Mouse (Mus musculus) MEL (cell line): ENCODE data around the gene Msl1. TPM values are rescaled to one million over a fixed set of nuclear protein-coding genes. Genes with fewer than 3 reads are reported as not detected.

Experiments
- DNase-seq: peaks from one replicate; pipeline ENCODE4 v3.0.0; 2011; ENCODE audit warnings: low read depth, low spot score
- H3K27ac ChIP-seq: 2 replicates; pipeline ENCODE4 v1.5.1; 2012; ENCODE audit warnings: low read depth, mild to moderate bottlenecking, control low read depth, low read length, moderate library complexity; ENCODE audit not compliant: control insufficient read depth
- H3K27me3 ChIP-seq, 2 experiments: fragments of 150-350 bp in 1 of 2; sonication (generic) in 1 of 2; 2 replicates each; pipeline ENCODE4 v1.6.1; 2012; ENCODE audit warnings: low read length in 2 of 2, mild to moderate bottlenecking in 2 of 2, improper control_type of control experiment in 1 of 2, moderate library complexity in 1 of 2; ENCODE audit not compliant: insufficient read depth in 2 of 2, control insufficient read depth in 1 of 2
- H3K36me3 ChIP-seq, 2 experiments: 2 replicates each; pipeline ENCODE4 v1.6.1; 2012 to 2014; ENCODE audit warnings: low read length in 2 of 2, improper control_type of control experiment in 1 of 2, inconsistent platforms in 1 of 2, mild to moderate bottlenecking in 1 of 2; ENCODE audit not compliant: insufficient read depth in 2 of 2, control insufficient read depth in 1 of 2
- H3K4me1 ChIP-seq, 2 experiments: fragments of 150-350 bp in 1 of 2; sonication (generic) in 1 of 2; 2 replicates each; pipeline ENCODE4 v1.6.1; 2012; ENCODE audit warnings: low read length in 2 of 2, improper control_type of control experiment in 1 of 2, mild to moderate bottlenecking in 1 of 2; ENCODE audit not compliant: insufficient read depth in 2 of 2, control insufficient read depth in 1 of 2
- H3K4me3 ChIP-seq, 2 experiments: fragments of 150-350 bp in 1 of 2; sonication (generic) in 1 of 2; 2 replicates each; pipeline ENCODE4 v1.5.1; 2012; ENCODE audit warnings: low read depth in 2 of 2, low read length in 2 of 2, mild to moderate bottlenecking in 2 of 2, moderate library complexity in 2 of 2, control low read depth in 1 of 2, improper control_type of control experiment in 1 of 2; ENCODE audit not compliant: control insufficient read depth in 1 of 2, insufficient read depth in 1 of 2
- H3K79me2 ChIP-seq: 2 replicates; pipeline ENCODE4 v1.6.1; 2012; ENCODE audit warnings: mild to moderate bottlenecking, low read length, moderate library complexity; ENCODE audit not compliant: control insufficient read depth, poor library complexity, insufficient read depth
- H3K9ac ChIP-seq: 2 replicates; pipeline ENCODE4 v1.6.1; 2012; ENCODE audit warnings: low read depth, mild to moderate bottlenecking, control low read depth, low read length, moderate library complexity; ENCODE audit not compliant: control insufficient read depth, poor library complexity, severe bottlenecking
- H3K9me3 ChIP-seq: fragments of 150-350 bp; sonication (generic); replicated peaks from 2 replicates; pipeline ENCODE4 v1.6.1; 2012; ENCODE audit warnings: mild to moderate bottlenecking, low read length, improper control_type of control experiment, moderate library complexity; ENCODE audit not compliant: insufficient read depth
- BHLHE40 ChIP-seq: IDR thresholded peaks from 2 replicates; pipeline ENCODE4 v1.6.1; 2012; ENCODE audit warnings: low read depth, mild to moderate bottlenecking, inconsistent platforms, low read length, improper control_type of control experiment, borderline replicate concordance
- CHD2 ChIP-seq: IDR thresholded peaks from 2 replicates; pipeline ENCODE4 v1.6.1; 2011; ENCODE audit warnings: low read length, improper control_type of control experiment
- CTCF ChIP-seq, 3 experiments: IDR thresholded peaks in 2 of 3; conservative IDR thresholded peaks in 1 of 3; 2 replicates each; pipeline ENCODE4 v1.5.1; 2011 to 2012; ENCODE audit warnings: low read length in 3 of 3, low read depth in 2 of 3, mild to moderate bottlenecking in 2 of 3, improper control_type of control experiment in 1 of 3, inconsistent platforms in 1 of 3, mixed read lengths in 1 of 3, moderate library complexity in 1 of 3; ENCODE audit not compliant: control insufficient read depth in 1 of 3, insufficient read depth in 1 of 3, poor library complexity in 1 of 3, severe bottlenecking in 1 of 3
- ELF1 ChIP-seq: IDR thresholded peaks from 2 replicates; pipeline ENCODE4 v1.6.1; 2014; ENCODE audit warnings: low read depth, mild to moderate bottlenecking, inconsistent platforms, low read length, improper control_type of control experiment, moderate library complexity
- EP300 ChIP-seq, 2 experiments: IDR thresholded peaks; 2 replicates each; pipeline ENCODE4 v1.6.1; 2011; ENCODE audit warnings: improper control_type of control experiment in 2 of 2, low read length in 2 of 2, low read depth in 1 of 2, mild to moderate bottlenecking in 1 of 2
- ETS1 ChIP-seq: IDR thresholded peaks from 2 replicates; pipeline ENCODE4 v1.6.1; 2012; ENCODE audit warnings: low read depth, mild to moderate bottlenecking, inconsistent platforms, low read length, improper control_type of control experiment, moderate library complexity
- GABPA ChIP-seq: IDR thresholded peaks from 2 replicates; pipeline ENCODE4 v1.6.1; 2012; ENCODE audit warnings: low read depth, mild to moderate bottlenecking, inconsistent platforms, low read length, improper control_type of control experiment, moderate library complexity
- GATA1 ChIP-seq: IDR thresholded peaks from 2 replicates; pipeline ENCODE4 v1.6.1; 2011; ENCODE audit warnings: low read depth, low read length, improper control_type of control experiment
- HCFC1 ChIP-seq: IDR thresholded peaks from 2 replicates; pipeline ENCODE4 v1.6.1; 2012; ENCODE audit warnings: low read depth, mild to moderate bottlenecking, inconsistent platforms, low read length, improper control_type of control experiment, moderate library complexity
- JUND ChIP-seq: IDR thresholded peaks from 2 replicates; pipeline ENCODE4 v1.6.1; 2011; ENCODE audit warnings: low read depth, mild to moderate bottlenecking, improper control_type of control experiment, low read length
- KAT2A ChIP-seq: conservative IDR thresholded peaks from 2 replicates; pipeline ENCODE4 v1.6.1; 2012; ENCODE audit warnings: low read depth, low read length, improper control_type of control experiment, inconsistent platforms
- MAX ChIP-seq: IDR thresholded peaks from 2 replicates; pipeline ENCODE4 v1.6.1; 2011; ENCODE audit warnings: low read length, improper control_type of control experiment
- MAZ ChIP-seq: IDR thresholded peaks from 2 replicates; pipeline ENCODE4 v1.6.1; 2012; ENCODE audit warnings: low read depth, mild to moderate bottlenecking, inconsistent platforms, low read length, improper control_type of control experiment
- MXI1 ChIP-seq: IDR thresholded peaks from 2 replicates; pipeline ENCODE4 v1.6.1; 2011; ENCODE audit warnings: mild to moderate bottlenecking, low read depth, low read length, improper control_type of control experiment
- MYC ChIP-seq: IDR thresholded peaks from 2 replicates; pipeline ENCODE4 v1.6.1; 2011; ENCODE audit warnings: low read depth, mild to moderate bottlenecking, low read length, improper control_type of control experiment, moderate library complexity
- POLR2AphosphoS2 ChIP-seq: IDR thresholded peaks from 2 replicates; pipeline ENCODE4 v1.6.1; 2011; ENCODE audit warnings: low read length, improper control_type of control experiment
- RAD21 ChIP-seq: IDR thresholded peaks from 2 replicates; pipeline ENCODE4 v1.6.1; 2011; ENCODE audit warnings: mild to moderate bottlenecking, low read depth, low read length, improper control_type of control experiment
- SIN3A ChIP-seq: IDR thresholded peaks from 2 replicates; pipeline ENCODE4 v1.6.1; 2012; ENCODE audit warnings: low read length, improper control_type of control experiment, inconsistent platforms
- SMC3 ChIP-seq: IDR thresholded peaks from 2 replicates; pipeline ENCODE4 v1.6.1; 2011; ENCODE audit warnings: low read depth, low read length, improper control_type of control experiment
- TCF12 ChIP-seq: IDR thresholded peaks from 2 replicates; pipeline ENCODE4 v1.6.1; 2014; ENCODE audit warnings: low read depth, mild to moderate bottlenecking, inconsistent platforms, low read length, improper control_type of control experiment, moderate library complexity
- UBTF ChIP-seq: IDR thresholded peaks from 2 replicates; pipeline ENCODE4 v1.6.1; 2012; ENCODE audit warnings: low read depth, mild to moderate bottlenecking, inconsistent platforms, low read length, improper control_type of control experiment, moderate library complexity, borderline replicate concordance; ENCODE audit not compliant: insufficient read depth
- USF1 ChIP-seq: IDR thresholded peaks from 2 replicates; pipeline ENCODE4 v1.6.1; 2014; ENCODE audit warnings: low read depth, mild to moderate bottlenecking, inconsistent platforms, low read length, improper control_type of control experiment, moderate library complexity
- USF2 ChIP-seq, 2 experiments: IDR thresholded peaks; 2 replicates each; pipeline ENCODE4 v1.6.1; 2011 to 2012; ENCODE audit warnings: improper control_type of control experiment in 2 of 2, low read length in 2 of 2, borderline replicate concordance in 1 of 2, inconsistent platforms in 1 of 2, low read depth in 1 of 2, mild to moderate bottlenecking in 1 of 2; ENCODE audit not compliant: insufficient read depth in 1 of 2
- ZC3H11A ChIP-seq: IDR thresholded peaks from 2 replicates; pipeline ENCODE4 v1.6.1; 2012; ENCODE audit warnings: low read depth, mild to moderate bottlenecking, inconsistent platforms, low read length, improper control_type of control experiment
- ZKSCAN1 ChIP-seq: IDR thresholded peaks from 2 replicates; pipeline ENCODE4 v1.6.1; 2012; ENCODE audit warnings: low read depth, mild to moderate bottlenecking, inconsistent platforms, low read length, improper control_type of control experiment, moderate library complexity
- ZMIZ1 ChIP-seq: IDR thresholded peaks from 2 replicates; pipeline ENCODE4 v1.6.1; 2012; ENCODE audit warnings: low read depth, mild to moderate bottlenecking, inconsistent platforms, low read length, improper control_type of control experiment, moderate library complexity
- ZNF384 ChIP-seq: IDR thresholded peaks from 2 replicates; pipeline ENCODE4 v1.6.1; 2012; ENCODE audit warnings: low read depth, mild to moderate bottlenecking, inconsistent platforms, low read length, improper control_type of control experiment
- polyA plus RNA-seq, 2 experiments: library from polyadenylated mRNA; stranded (reverse) in 1 of 2; unstranded in 1 of 2; fragments of >175 nt in 1 of 2; fragments of >200 nt in 1 of 2; gene quantifications; 2 replicates each; pipeline versions ENCODE4 v1.2.1 to v1.2.4; 2012; ENCODE audit warnings: low replicate concordance in 2 of 2, low read depth in 1 of 2; ENCODE audit not compliant: insufficient read length in 2 of 2, insufficient read depth in 1 of 2, missing spikeins in 1 of 2
- total RNA-seq: library from RNA; depleted of rRNA; stranded (reverse); fragments of 300-350 nt; gene quantifications from 2 replicates; pipeline ENCODE4 v1.2.3, GENCODE M21; 2012

Msl1 gene
- total and polyA plus RNA-seq, 3 experiments: 37.1 to 49.4 TPM; not detected in 1

GRCm38 (mm10) chr11:98754621-98755181 lies 40.6 kb upstream of the Msl1 start:
- Histone ChIP-seq H3K4me3 (no peak overlapping the region), H3K79me2 (peaks cover 6% of the 10 kb centered on the region), H3K9ac (peak overlapping the region; percentile 22; the same call in 1 of the 2 replicates), H3K4me1 (peaks cover 48 to 56% of the 10 kb centered on the region in 2 experiments), H3K27me3 (no peaks in the 10 kb centered on the region), H3K27ac (0 out of 2 replicates have a peak overlapping the region, but pooled peaks have one; percentile 15), H3K36me3 (peaks cover 0 to 46% of the 10 kb centered on the region in 2 experiments; a peak in 3 of 4 replicates), H3K9me3 (no peaks in the 10 kb centered on the region)
- DNase-seq: peak; percentile 86
- TF ChIP-seq HCFC1 (peak; percentile 64), MAX (peak; percentile 88), ZNF384 (0 out of 2 replicates have a peak, but pooled peaks have one; percentile 14), RAD21 (peak; percentile 48), KAT2A (0 out of 2 replicates have a peak, but pooled peaks have one; percentile 10), ETS1 (peak; percentile 23; the same call in 1 of the 2 replicates), MXI1 (peak; percentile 55), GABPA (no peak), MYC (peak; percentile 60), USF2 (IDR thresholded peaks at IDR 0.05; ENCODE audit: borderline replicate concordance in 1 of 2, insufficient read depth in 1 of 2, low read depth in 1 of 2, low read length in 2 of 2) (peak in 1 of 2 experiments; percentile 35; a peak in 1 of 4 replicates), ZKSCAN1 (no peak), SMC3 (peak; percentile 82), BHLHE40 (peak; percentile 78), ZC3H11A (peak; percentile 40), MAZ (peak; percentile 97), CTCF (IDR thresholded peaks at IDR 0.05 in 2 of 3, conservative IDR thresholded peaks at IDR 0.05 in 1 of 3; ENCODE audit: control insufficient read depth in 1 of 3, insufficient read depth in 1 of 3, low read depth in 2 of 3, low read length in 3 of 3, poor library complexity in 1 of 3, severe bottlenecking in 1 of 3) (peak; percentile 92 to 95 (median 95)), CHD2 (peak; percentile 90), JUND (no peak), UBTF (no peak), POLR2AphosphoS2 (no peak), SIN3A (peak; percentile 69; the same call in 1 of the 2 replicates), GATA1 (peak; percentile 18; the same call in 1 of the 2 replicates), ZMIZ1 (no peak), EP300 (IDR thresholded peaks at IDR 0.05; ENCODE audit: low read depth in 1 of 2, low read length in 2 of 2) (peak in 1 of 2 experiments; percentile 54; a peak in 2 of 4 replicates), TCF12 (0 out of 2 replicates have a peak, but pooled peaks have one; percentile 16), ELF1 (0 out of 2 replicates have a peak, but pooled peaks have one; percentile 45), USF1 (peak; percentile 89)
